Mouse (Mus musculus) heart, postnatal 0 days (tissue): ENCODE measurements at regions not wholly inside any gene's neighbourhood (a gene's known extent, or its start where the extent isn't known, plus 50 kb on each side); places are given as distances from the start of the nearest gene placed in this dataset.

Experiments
- CTCF ChIP-seq: IDR thresholded peaks from 2 replicates; pipeline ENCODE4 v1.5.1; 2016; ENCODE audit warnings: antibody characterized with exemption, control low read depth, low read depth
- EP300 ChIP-seq: IDR thresholded peaks from 2 replicates; pipeline ENCODE4 v1.6.1; 2016; ENCODE audit warnings: antibody characterized with exemption, low read depth

- TF ChIP-seq CTCF (no peak), EP300 (no peak)
These were observed 2212.9 kb upstream of the Gm7489 start for GRCm38 (mm10) chr15:51671667-51672372.
